Mouse (Mus musculus): ENCODE data around the gene Ybx2. TPM values are rescaled to one million over a fixed set of nuclear protein-coding genes. Genes with fewer than 3 reads are reported as not detected.

The Ybx2 gene
- polyA plus RNA-seq, 1 experiment = 60.5 TPM

- TF ChIP-seq POLR2A (IDR thresholded peaks at IDR 0.05; ENCODE audit: low read depth, low read length) (no peak), CTCF (conservative IDR thresholded peaks at IDR 0.05; ENCODE audit: insufficient read depth, insufficient read length, low read depth, low read length) (no peak)
- WGBS = 52% methylated on average over 6 of the region's 6 CpGs
These were observed 34.6 kb downstream of the Ybx2 start for GRCm38 (mm10) chr11:69970222-69970621.

DNA sequence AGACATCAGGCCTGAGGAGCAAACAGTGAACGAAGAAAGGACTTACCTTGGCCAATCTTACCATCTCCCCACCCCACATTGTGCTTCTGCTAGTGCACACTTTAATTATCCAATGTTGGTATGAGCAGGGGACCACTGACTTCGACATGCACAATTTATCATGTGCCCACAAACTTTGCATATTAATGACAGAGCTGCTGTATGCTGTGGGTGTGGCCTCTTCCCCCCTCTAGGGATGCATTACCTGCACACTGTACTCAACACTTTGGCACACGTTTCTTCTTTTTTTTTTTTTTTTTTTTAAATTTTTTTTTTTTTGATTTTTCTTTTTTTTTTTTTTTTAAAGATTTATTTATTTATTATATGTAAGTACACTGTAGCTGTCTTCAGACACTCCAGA is 35.2 kb downstream of the Ybx2 start:
- H3K27ac ChIP-seq (ENCODE audit: insufficient read depth, low read depth, low read length) = no peak overlapping the region
- DNase-seq = no peak
- no peaks in the 10 kb centered on the region for H3K27me3 ChIP-seq (replicated peaks; ENCODE audit: control insufficient read depth, insufficient read depth, low read length)
- no peaks in the 10 kb centered on the region; the same call in none of the 2 replicates for H3K36me3 ChIP-seq (ENCODE audit: control insufficient read depth, insufficient read depth, low read length)
- H3K4me1 ChIP-seq (ENCODE audit: control insufficient read depth, insufficient read depth, low read length) = peaks cover 3% of the 10 kb centered on the region; the same call in 1 of the 2 replicates
- no peak overlapping the region for H3K4me3 ChIP-seq (ENCODE audit: insufficient read depth, low read depth, low read length)
- TF ChIP-seq CTCF (conservative IDR thresholded peaks at IDR 0.05; ENCODE audit: insufficient read depth, insufficient read length, low read depth, low read length) (no peak), POLR2A (IDR thresholded peaks at IDR 0.05; ENCODE audit: low read depth, low read length) (no peak)
- WGBS = 72% methylated on average over 3 of the region's 3 CpGs

More at GRCm38 (mm10) chr11:69970222-69970621, 34.6 kb downstream of the Ybx2 start:
- Histone ChIP-seq H3K4me3 (ENCODE audit: insufficient read depth, low read depth, low read length) (no peak overlapping the region), H3K27ac (ENCODE audit: insufficient read depth, low read depth, low read length) (no peak overlapping the region), H3K36me3 (ENCODE audit: control insufficient read depth, insufficient read depth, low read length) (no peaks in the 10 kb centered on the region; the same call in none of the 2 replicates), H3K27me3 (replicated peaks; ENCODE audit: control insufficient read depth, insufficient read depth, low read length) (peaks cover 1% of the 10 kb centered on the region; the same call in 1 of the 2 replicates), H3K4me1 (ENCODE audit: control insufficient read depth, insufficient read depth, low read length) (peaks cover 3% of the 10 kb centered on the region; the same call in 1 of the 2 replicates)
- no peak for DNase-seq

GRCm38 (mm10) chr11:69974907-69975306 is 39.3 kb downstream of the Ybx2 start:
- TF ChIP-seq CTCF (conservative IDR thresholded peaks at IDR 0.05; ENCODE audit: insufficient read depth, insufficient read length, low read depth, low read length) = no peak
- TF ChIP-seq POLR2A (IDR thresholded peaks at IDR 0.05; ENCODE audit: low read depth, low read length) = no peak
- 92% methylated on average over 2 of the region's 2 CpGs for WGBS
- Histone ChIP-seq H3K27ac (ENCODE audit: insufficient read depth, low read depth, low read length) (no peak overlapping the region), H3K36me3 (ENCODE audit: control insufficient read depth, insufficient read depth, low read length) (no peaks in the 10 kb centered on the region; the same call in none of the 2 replicates), H3K4me1 (ENCODE audit: control insufficient read depth, insufficient read depth, low read length) (no peaks in the 10 kb centered on the region; the same call in 1 of the 2 replicates), H3K4me3 (ENCODE audit: insufficient read depth, low read depth, low read length) (no peak overlapping the region), H3K27me3 (replicated peaks; ENCODE audit: control insufficient read depth, insufficient read depth, low read length) (no peaks in the 10 kb centered on the region)
- no peak for DNase-seq

GRCm38 (mm10) chr11:69976271-69976670 is 40.7 kb downstream of the Ybx2 start:
- no peaks in the 10 kb centered on the region; the same call in none of the 2 replicates for H3K36me3 ChIP-seq (ENCODE audit: control insufficient read depth, insufficient read depth, low read length)

GRCm38 (mm10) chr11:69979827-69980195 is 44.2 kb downstream of the Ybx2 start:
- H3K27ac ChIP-seq (ENCODE audit: insufficient read depth, low read depth, low read length) = peak overlapping the region; percentile 89; the same call in 1 of the 2 replicates
- TF ChIP-seq POLR2A (IDR thresholded peaks at IDR 0.05; ENCODE audit: low read depth, low read length) = no peak
- TF ChIP-seq CTCF (conservative IDR thresholded peaks at IDR 0.05; ENCODE audit: insufficient read depth, insufficient read length, low read depth, low read length) = no peak
- peak overlapping the region; percentile 80 for H3K4me3 ChIP-seq (ENCODE audit: insufficient read depth, low read depth, low read length)
- DNase-seq = no peak
- H3K36me3 ChIP-seq (ENCODE audit: control insufficient read depth, insufficient read depth, low read length) = peaks cover 2% of the 10 kb centered on the region; the same call in 1 of the 2 replicates
- 3% methylated on average over 16 of the region's 16 CpGs for WGBS
- H3K4me1 ChIP-seq (ENCODE audit: control insufficient read depth, insufficient read depth, low read length) = peaks cover 9% of the 10 kb centered on the region; the same call in 1 of the 2 replicates
- H3K27me3 ChIP-seq (replicated peaks; ENCODE audit: control insufficient read depth, insufficient read depth, low read length) = no peaks in the 10 kb centered on the region

More at GRCm38 (mm10) chr11:69976271-69976670, 40.7 kb downstream of the Ybx2 start:
- no peak overlapping the region for H3K27ac ChIP-seq (ENCODE audit: insufficient read depth, low read depth, low read length)
- TF ChIP-seq CTCF (conservative IDR thresholded peaks at IDR 0.05; ENCODE audit: insufficient read depth, insufficient read length, low read depth, low read length) (no peak), POLR2A (IDR thresholded peaks at IDR 0.05; ENCODE audit: low read depth, low read length) (no peak)
- no peak for DNase-seq
- no peaks in the 10 kb centered on the region for H3K27me3 ChIP-seq (replicated peaks; ENCODE audit: control insufficient read depth, insufficient read depth, low read length)
- no peak overlapping the region for H3K4me3 ChIP-seq (ENCODE audit: insufficient read depth, low read depth, low read length)
- no peaks in the 10 kb centered on the region for H3K4me1 ChIP-seq (ENCODE audit: control insufficient read depth, insufficient read depth, low read length)
- 87% methylated on average over 4 of the region's 4 CpGs for WGBS

DNA sequence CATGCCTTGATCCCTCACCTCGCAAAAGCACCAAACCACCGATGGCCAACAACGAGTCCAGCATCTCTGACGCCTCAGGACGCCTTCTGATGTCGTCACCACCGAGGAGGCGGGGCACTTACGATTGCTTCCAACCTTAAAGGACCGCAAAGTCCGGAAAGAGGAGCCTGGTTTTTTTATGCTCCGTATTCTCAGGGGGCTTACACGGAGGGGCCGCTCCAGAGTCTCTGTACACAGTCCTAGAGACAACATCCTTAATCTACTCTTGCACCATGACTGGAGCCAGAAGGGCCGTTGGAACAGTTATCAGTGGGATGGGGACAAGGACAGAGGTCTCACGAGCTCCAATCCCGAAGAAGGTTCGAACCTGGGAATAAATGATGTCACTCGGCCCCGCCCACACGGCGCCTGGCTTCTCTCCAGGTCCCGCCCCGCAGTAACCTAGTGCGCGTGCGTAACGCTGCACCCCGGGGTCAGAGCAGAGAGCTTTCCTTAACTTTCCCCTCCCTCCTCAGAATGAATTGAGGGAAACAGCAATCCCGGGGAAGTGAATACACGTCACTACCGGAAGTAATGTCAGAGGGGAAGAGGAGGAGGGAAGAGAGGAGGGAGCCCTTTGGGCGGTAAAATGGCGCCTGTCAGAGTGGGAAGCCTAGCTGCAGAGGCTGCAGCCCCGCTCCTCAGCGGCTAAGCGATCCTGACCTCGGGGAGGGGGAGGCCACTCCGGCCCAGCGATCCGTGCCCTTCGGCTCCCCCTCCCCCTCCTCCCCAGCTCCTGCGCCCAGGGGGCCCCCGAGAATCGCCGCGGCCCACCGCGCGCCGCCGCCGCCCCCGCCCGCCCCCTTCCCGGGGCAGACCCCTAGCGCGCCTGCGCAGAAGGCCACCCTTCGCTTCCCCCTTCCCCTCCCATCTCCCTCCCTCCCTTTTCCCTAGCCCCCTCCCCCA is 44.9 kb downstream of the Ybx2 start:
- Histone ChIP-seq H3K27ac (ENCODE audit: insufficient read depth, low read depth, low read length) (peak overlapping the region; percentile 89), H3K27me3 (replicated peaks; ENCODE audit: control insufficient read depth, insufficient read depth, low read length) (no peaks in the 10 kb centered on the region), H3K4me3 (ENCODE audit: insufficient read depth, low read depth, low read length) (peak overlapping the region; percentile 80), H3K36me3 (ENCODE audit: control insufficient read depth, insufficient read depth, low read length) (peaks cover 2% of the 10 kb centered on the region; the same call in 1 of the 2 replicates), H3K4me1 (ENCODE audit: control insufficient read depth, insufficient read depth, low read length) (peaks cover 9% of the 10 kb centered on the region; the same call in 1 of the 2 replicates)
- peak; percentile 99 for DNase-seq
- under 1% methylated on average over 34 of the region's 60 CpGs for WGBS
- TF ChIP-seq POLR2A (IDR thresholded peaks at IDR 0.05; ENCODE audit: low read depth, low read length) (peak; percentile 85), CTCF (conservative IDR thresholded peaks at IDR 0.05; ENCODE audit: insufficient read depth, insufficient read length, low read depth, low read length) (no peak)
